Mouse (Mus musculus): ENCODE measurements at regions not wholly inside any gene's neighbourhood (a gene's known extent, or its start where the extent isn't known, plus 50 kb on each side); places are given as distances from the start of the nearest gene placed in this dataset.

- Histone ChIP-seq H3K36me3 (ENCODE audit: control insufficient read depth, insufficient read depth, low read length) (no peaks in the 10 kb centered on the region), H3K4me2 (no peak overlapping the region), H3K27me3 (ENCODE audit: control insufficient read depth, insufficient read depth, low read length) (no peaks in the 10 kb centered on the region), H3K9me3 (ENCODE audit: control insufficient read depth, low read length) (no peaks in the 10 kb centered on the region), H3K4me3 (ENCODE audit: low read depth, low read length) (no peak overlapping the region), H3K4me1 (ENCODE audit: control insufficient read depth, insufficient read depth, low read length) (no peaks in the 10 kb centered on the region), H3K9ac (ENCODE audit: low read length) (no peak overlapping the region), H3K27ac (ENCODE audit: low read depth, low read length) (no peak overlapping the region)
- 84% methylated on average over 1 of the region's 1 CpGs for WGBS
- DNase-seq (ENCODE audit: low spot score, missing footprints) (no peak), ATAC-seq (ENCODE audit: low FRiP score) (no peak)
Observed at GRCm38 (mm10) chr11:82668026-82668425, 96.1 kb downstream of the Cct6b start.

- Histone ChIP-seq H3K9ac (ENCODE audit: low read length) (no peak overlapping the region), H3K9me3 (ENCODE audit: control insufficient read depth, low read length) (no peaks in the 10 kb centered on the region), H3K36me3 (ENCODE audit: control insufficient read depth, insufficient read depth, low read length) (no peaks in the 10 kb centered on the region), H3K27me3 (ENCODE audit: control insufficient read depth, insufficient read depth, low read length) (no peaks in the 10 kb centered on the region), H3K27ac (ENCODE audit: low read depth, low read length) (no peak overlapping the region), H3K4me1 (ENCODE audit: control insufficient read depth, insufficient read depth, low read length) (peaks cover 3% of the 10 kb centered on the region), H3K4me2 (no peak overlapping the region), H3K4me3 (ENCODE audit: low read depth, low read length) (no peak overlapping the region)
- DNase-seq (ENCODE audit: low spot score, missing footprints) = no peak
- no peak for ATAC-seq (ENCODE audit: low FRiP score)
- WGBS = 84% methylated on average over 1 of the region's 1 CpGs
Observed at GRCm38 (mm10) chr11:82664076-82664475, 100.0 kb downstream of the Cct6b start.

GRCm38 (mm10) chr11:82662086-82662485 lies 102.0 kb downstream of the Cct6b start:
- 9% methylated on average over 3 of the region's 3 CpGs for WGBS
- H3K4me2 ChIP-seq = no peak overlapping the region
- no peak overlapping the region for H3K9ac ChIP-seq (ENCODE audit: low read length)
- H3K27me3 ChIP-seq (ENCODE audit: control insufficient read depth, insufficient read depth, low read length) = no peaks in the 10 kb centered on the region
- peaks cover 3% of the 10 kb centered on the region for H3K4me1 ChIP-seq (ENCODE audit: control insufficient read depth, insufficient read depth, low read length)
- no peak overlapping the region for H3K4me3 ChIP-seq (ENCODE audit: low read depth, low read length)
- DNase-seq (ENCODE audit: low spot score, missing footprints) (no peak), ATAC-seq (ENCODE audit: low FRiP score) (no peak)
- H3K36me3 ChIP-seq (ENCODE audit: control insufficient read depth, insufficient read depth, low read length) = no peaks in the 10 kb centered on the region
- no peak overlapping the region for H3K27ac ChIP-seq (ENCODE audit: low read depth, low read length)
- no peaks in the 10 kb centered on the region for H3K9me3 ChIP-seq (ENCODE audit: control insufficient read depth, low read length)

GRCm38 (mm10) chr11:82651751-82652150 lies 112.4 kb downstream of the Cct6b start:
- no peak overlapping the region for H3K9ac ChIP-seq (ENCODE audit: low read length)
- H3K9me3 ChIP-seq (ENCODE audit: control insufficient read depth, low read length) = no peaks in the 10 kb centered on the region
- WGBS = 37% methylated on average over 5 of the region's 5 CpGs
- no peaks in the 10 kb centered on the region for H3K36me3 ChIP-seq (ENCODE audit: control insufficient read depth, insufficient read depth, low read length)
- ATAC-seq (ENCODE audit: low FRiP score) (no peak), DNase-seq (ENCODE audit: low spot score, missing footprints) (no peak)
- H3K4me2 ChIP-seq = no peak overlapping the region
- H3K27me3 ChIP-seq (ENCODE audit: control insufficient read depth, insufficient read depth, low read length) = no peaks in the 10 kb centered on the region
- H3K4me3 ChIP-seq (ENCODE audit: low read depth, low read length) = no peak overlapping the region
- H3K4me1 ChIP-seq (ENCODE audit: control insufficient read depth, insufficient read depth, low read length) = peaks cover 5% of the 10 kb centered on the region
- H3K27ac ChIP-seq (ENCODE audit: low read depth, low read length) = no peak overlapping the region

DNA sequence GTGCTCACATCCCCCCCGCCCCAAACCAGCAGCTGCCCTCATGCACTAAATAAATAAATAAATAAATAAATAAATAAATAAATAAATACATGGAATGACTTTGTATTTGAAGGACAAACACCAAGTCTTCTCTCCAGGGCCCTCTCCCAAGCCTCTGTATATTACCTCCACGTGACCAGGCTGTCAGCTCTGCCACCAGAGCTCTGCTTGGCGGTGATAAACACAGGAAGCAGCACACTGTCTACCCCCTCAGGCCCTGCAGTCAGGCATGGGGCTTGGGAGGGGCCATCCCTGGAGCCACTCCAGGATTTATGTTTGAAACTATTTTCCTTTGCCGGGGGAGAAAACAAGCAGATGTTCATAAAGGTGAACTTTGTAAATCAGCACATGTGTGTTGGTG lies 125.6 kb downstream of the Cct6b start:
- WGBS = 75% methylated on average over 4 of the region's 4 CpGs
- Histone ChIP-seq H3K36me3 (ENCODE audit: control insufficient read depth, insufficient read depth, low read length) (no peaks in the 10 kb centered on the region), H3K4me3 (ENCODE audit: low read depth, low read length) (no peak overlapping the region), H3K4me1 (ENCODE audit: control insufficient read depth, insufficient read depth, low read length) (0 out of 2 replicates have a peak, but pooled peaks cover 3% of the 10 kb centered on the region), H3K9ac (ENCODE audit: low read length) (no peak overlapping the region), H3K27ac (ENCODE audit: low read depth, low read length) (no peak overlapping the region), H3K4me2 (no peak overlapping the region), H3K9me3 (ENCODE audit: control insufficient read depth, low read length) (no peaks in the 10 kb centered on the region), H3K27me3 (ENCODE audit: control insufficient read depth, insufficient read depth, low read length) (no peaks in the 10 kb centered on the region)
- DNase-seq (ENCODE audit: low spot score, missing footprints) = no peak
- ATAC-seq (ENCODE audit: low FRiP score) = no peak

DNA sequence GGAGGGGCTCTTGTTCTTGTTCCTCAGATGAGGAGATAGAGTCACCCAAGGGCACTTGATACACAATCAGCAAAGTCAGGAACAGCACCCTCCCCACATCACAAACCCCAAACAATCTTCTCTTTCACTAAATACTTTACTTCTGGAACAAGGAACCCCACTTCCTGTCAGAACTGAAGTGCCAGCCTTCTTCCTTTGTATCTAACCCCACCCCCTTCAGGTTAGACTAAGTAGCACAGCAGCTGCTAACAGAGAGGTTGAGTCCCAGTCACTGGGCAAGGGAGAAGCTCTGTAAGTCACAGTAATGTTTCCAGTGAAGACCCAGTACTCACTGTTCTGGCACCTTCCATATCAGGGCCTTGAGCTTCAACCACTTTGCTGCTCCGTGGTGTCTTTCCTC lies 131.9 kb downstream of the Cct6b start:
- Histone ChIP-seq H3K9me3 (ENCODE audit: control insufficient read depth, low read length) (no peaks in the 10 kb centered on the region), H3K27me3 (ENCODE audit: control insufficient read depth, insufficient read depth, low read length) (no peaks in the 10 kb centered on the region), H3K4me3 (ENCODE audit: low read depth, low read length) (no peak overlapping the region), H3K4me1 (ENCODE audit: control insufficient read depth, insufficient read depth, low read length) (0 out of 2 replicates have a peak, but pooled peaks cover 3% of the 10 kb centered on the region), H3K36me3 (ENCODE audit: control insufficient read depth, insufficient read depth, low read length) (no peaks in the 10 kb centered on the region), H3K4me2 (no peak overlapping the region), H3K27ac (ENCODE audit: low read depth, low read length) (no peak overlapping the region), H3K9ac (ENCODE audit: low read length) (no peak overlapping the region)
- ATAC-seq (ENCODE audit: low FRiP score) (no peak), DNase-seq (ENCODE audit: low spot score, missing footprints) (no peak)
- WGBS = 100% methylated on average over 1 of the region's 1 CpGs

DNA sequence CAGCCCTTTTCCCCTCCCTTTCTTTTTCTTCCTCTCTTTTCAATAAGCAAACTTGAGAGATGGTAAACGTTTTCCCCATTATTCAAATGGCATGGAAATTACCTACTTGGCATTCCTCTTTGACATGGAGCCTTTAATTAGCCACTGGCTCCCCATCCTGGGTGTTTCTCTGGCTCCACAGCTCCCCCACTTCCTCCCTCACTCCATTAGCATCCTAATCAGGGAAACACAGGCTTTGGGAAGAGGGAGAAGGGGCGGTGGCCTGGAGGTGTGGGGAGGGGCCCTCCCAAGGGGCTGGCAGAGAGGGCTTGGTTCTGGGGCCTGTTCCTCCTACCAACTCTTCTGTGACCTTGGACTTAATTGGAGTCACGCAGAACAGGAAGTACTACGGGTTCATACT lies 132.7 kb downstream of the Cct6b start:
- Histone ChIP-seq H3K27me3 (ENCODE audit: control insufficient read depth, insufficient read depth, low read length) (no peaks in the 10 kb centered on the region), H3K4me2 (no peak overlapping the region), H3K36me3 (ENCODE audit: control insufficient read depth, insufficient read depth, low read length) (no peaks in the 10 kb centered on the region), H3K4me1 (ENCODE audit: control insufficient read depth, insufficient read depth, low read length) (0 out of 2 replicates have a peak, but pooled peaks cover 3% of the 10 kb centered on the region), H3K27ac (ENCODE audit: low read depth, low read length) (no peak overlapping the region), H3K4me3 (ENCODE audit: low read depth, low read length) (no peak overlapping the region), H3K9ac (ENCODE audit: low read length) (no peak overlapping the region), H3K9me3 (ENCODE audit: control insufficient read depth, low read length) (no peaks in the 10 kb centered on the region)
- 44% methylated on average over 4 of the region's 4 CpGs for WGBS
- ATAC-seq (ENCODE audit: low FRiP score) = peak; percentile 52; the same call in 1 of the 2 replicates
- DNase-seq (ENCODE audit: low spot score, missing footprints) = no peak

- DNase-seq (ENCODE audit: low spot score, missing footprints) (peak; percentile 77), ATAC-seq (ENCODE audit: low FRiP score) (no peak)
- no peak overlapping the region for H3K4me3 ChIP-seq (ENCODE audit: low read depth, low read length)
- H3K36me3 ChIP-seq (ENCODE audit: control insufficient read depth, insufficient read depth, low read length) = no peaks in the 10 kb centered on the region
- no peaks in the 10 kb centered on the region for H3K27me3 ChIP-seq (ENCODE audit: control insufficient read depth, insufficient read depth, low read length)
- H3K4me2 ChIP-seq = no peak overlapping the region
- no peaks in the 10 kb centered on the region for H3K9me3 ChIP-seq (ENCODE audit: control insufficient read depth, low read length)
- H3K9ac ChIP-seq (ENCODE audit: low read length) = no peak overlapping the region
- no peak overlapping the region for H3K27ac ChIP-seq (ENCODE audit: low read depth, low read length)
- 42% methylated on average over 7 of the region's 7 CpGs for WGBS
- H3K4me1 ChIP-seq (ENCODE audit: control insufficient read depth, insufficient read depth, low read length) = no peaks in the 10 kb centered on the region
Observed at GRCm38 (mm10) chr11:82626501-82627111, 137.5 kb downstream of the Cct6b start.

GRCm38 (mm10) chr11:82621061-82621460 lies 143.1 kb downstream of the Cct6b start:
- H3K27ac ChIP-seq (ENCODE audit: low read depth, low read length) = no peak overlapping the region
- H3K4me1 ChIP-seq (ENCODE audit: control insufficient read depth, insufficient read depth, low read length) = no peaks in the 10 kb centered on the region
- no peaks in the 10 kb centered on the region for H3K36me3 ChIP-seq (ENCODE audit: control insufficient read depth, insufficient read depth, low read length)
- 93% methylated on average over 10 of the region's 10 CpGs for WGBS
- no peak overlapping the region for H3K9ac ChIP-seq (ENCODE audit: low read length)
- no peaks in the 10 kb centered on the region for H3K27me3 ChIP-seq (ENCODE audit: control insufficient read depth, insufficient read depth, low read length)
- DNase-seq (ENCODE audit: low spot score, missing footprints) (no peak), ATAC-seq (ENCODE audit: low FRiP score) (no peak)
- H3K9me3 ChIP-seq (ENCODE audit: control insufficient read depth, low read length) = no peaks in the 10 kb centered on the region
- H3K4me3 ChIP-seq (ENCODE audit: low read depth, low read length) = no peak overlapping the region
- H3K4me2 ChIP-seq = no peak overlapping the region
